Mouse (Mus musculus) hindbrain, embryonic 14.5 days (tissue): ENCODE measurements around the gene Acer3. TPM values are rescaled to one million over a fixed set of nuclear protein-coding genes. Genes with fewer than 3 reads are reported as not detected.

Source experiments
- ATAC-seq: fragments of 200-750 bp; cut with Nextera tagmentation; 2 replicates; pipeline ENCODE4 v1.8.0; 2017; ENCODE audit warnings: moderate number of reproducible peaks, mild to moderate bottlenecking, moderate TSS enrichment, moderate library complexity; ENCODE audit not compliant: low FRiP score
- DNase-seq: peaks from one replicate; pipeline ENCODE4 v3.0.0-alpha.2; 2015; ENCODE audit warnings: low spot score
- H3K27ac ChIP-seq: fragments of 300-500 bp; sonication (generic); 2 replicates; pipeline ENCODE4 v1.5.1; 2014; ENCODE audit warnings: mild to moderate bottlenecking, moderate library complexity
- H3K27me3 ChIP-seq: fragments of 300-500 bp; sonication (generic); 2 replicates; pipeline ENCODE4 v1.6.1; 2014; ENCODE audit warnings: mild to moderate bottlenecking, low read length, mixed read lengths; ENCODE audit not compliant: control insufficient read depth, insufficient read depth
- H3K36me3 ChIP-seq: fragments of 300-500 bp; sonication (generic); replicated peaks from 2 replicates; pipeline ENCODE4 v1.6.1; 2014; ENCODE audit not compliant: control insufficient read depth, insufficient read depth
- H3K4me1 ChIP-seq: fragments of 300-500 bp; sonication (generic); replicated peaks from 2 replicates; pipeline ENCODE4 v1.6.1; 2014; ENCODE audit warnings: antibody characterized with exemption, low read length, mixed read lengths; ENCODE audit not compliant: control insufficient read depth, insufficient read depth
- H3K4me2 ChIP-seq: fragments of 300-500 bp; sonication (generic); replicated peaks from 2 replicates; pipeline ENCODE4 v1.6.1; 2014; ENCODE audit warnings: mild to moderate bottlenecking, moderate library complexity
- H3K4me3 ChIP-seq: fragments of 300-500 bp; sonication (generic); replicated peaks from 2 replicates; pipeline ENCODE4 v1.5.1; 2014; ENCODE audit warnings: mild to moderate bottlenecking, low read length
- H3K9ac ChIP-seq: fragments of 300-500 bp; sonication (generic); 2 replicates; pipeline ENCODE4 v1.6.1; 2014
- H3K9me3 ChIP-seq: fragments of 300-500 bp; sonication (generic); 2 replicates; pipeline ENCODE4 v1.6.1; 2016; ENCODE audit warnings: low read length; ENCODE audit not compliant: control insufficient read depth
- WGBS: fragments of 180-500 bp; shearing (Covaris S2); extraction: QIAGEN DNeasy Blood & Tissue Kit; methylation state at CpG from one replicate; pipeline ENCODE4 v1.1.7; 2014; 5-methylcytosine and 5-hydroxymethylcytosine counted together
- polyA plus RNA-seq: library from polyadenylated mRNA; unstranded; fragments of >200 nt; fragmentation: Nextera tagmentation; extraction: Ambion mirVana; gene quantifications from 2 replicates; pipeline ENCODE4 v1.2.1, GENCODE M21; 2014

Gene Acer3
- polyA plus RNA-seq, 1 experiment from 2014 or later: 27.4 TPM

GRCm38 (mm10) chr7:98157636-98158332 lies 163.2 kb downstream of the Acer3 start:
- 44% methylated on average over 5 of the region's 5 CpGs for WGBS
- DNase-seq (no peak), ATAC-seq (no peak)
- Histone ChIP-seq H3K27ac (no peak overlapping the region), H3K27me3 (no peaks in the 10 kb centered on the region), H3K4me1 (peaks cover 29% of the 10 kb centered on the region), H3K4me2 (no peak overlapping the region), H3K9ac (no peak overlapping the region), H3K4me3 (no peak overlapping the region), H3K36me3 (no peaks in the 10 kb centered on the region), H3K9me3 (no peaks in the 10 kb centered on the region)

Other genes starting within 250 kb of the Acer3 start
- 20.0 and 24.3 TPM in 2 replicates for gene Myo7a, start 201.7 kb downstream of the Acer3 start, polyA plus RNA-seq
- 0.31 and 0.32 TPM in 2 replicates for gene Omp, start 175.7 kb downstream of the Acer3 start, polyA plus RNA-seq
- gene Capn5, start 142.9 kb downstream of the Acer3 start, polyA plus RNA-seq: 16.7 and 18.0 TPM in 2 replicates
- gene B3gnt6, start 121.7 kb downstream of the Acer3 start, polyA plus RNA-seq: 0.25 and 0.31 TPM in 2 replicates
- 9.5 and 11.7 TPM in 2 replicates for gene Tsku, start 40.1 kb upstream of the Acer3 start, polyA plus RNA-seq
- 0.19 and 0.39 TPM in 2 replicates for gene Gucy2d, start 119.2 kb upstream of the Acer3 start, polyA plus RNA-seq
- 5.1 and 7.2 TPM in 2 replicates for gene Lrrc32, start 168.1 kb upstream of the Acer3 start, polyA plus RNA-seq